Mouse (Mus musculus): ENCODE data around the gene Fanca. TPM values are rescaled to one million over a fixed set of nuclear protein-coding genes. Genes with fewer than 3 reads are reported as not detected.
"Not testable (repeated sequence)": the region's sequence is repeated elsewhere in the genome, so short reads cannot be mapped to it uniquely, and the experiment has no call there.

The Fanca gene
- total RNA-seq, 4 experiments from 2014 or later: not detected

DNA sequence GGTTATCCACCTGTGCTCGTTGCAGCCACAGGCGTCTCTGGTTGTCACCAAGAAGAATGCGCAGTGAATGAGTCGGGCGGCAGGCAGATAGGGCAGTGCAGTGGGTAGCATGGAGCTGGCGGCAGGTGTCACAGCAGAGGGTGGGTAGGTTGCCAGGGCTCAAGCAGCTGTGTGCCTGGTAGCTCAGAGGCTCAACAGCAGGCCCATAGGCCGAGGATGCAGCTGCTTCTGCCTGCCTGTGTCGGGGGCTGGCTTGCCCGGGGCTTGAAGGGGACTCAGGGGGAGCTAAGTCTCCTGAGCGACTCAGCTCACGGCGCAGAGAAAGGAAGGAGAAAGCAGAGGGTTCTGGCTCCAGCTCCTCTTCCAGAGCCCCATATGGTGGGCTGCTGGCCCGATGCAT is 85.1 kb downstream of the Fanca start:
- DNase-seq (ENCODE audit: low spot score in 2 of 2): no peak

DNA sequence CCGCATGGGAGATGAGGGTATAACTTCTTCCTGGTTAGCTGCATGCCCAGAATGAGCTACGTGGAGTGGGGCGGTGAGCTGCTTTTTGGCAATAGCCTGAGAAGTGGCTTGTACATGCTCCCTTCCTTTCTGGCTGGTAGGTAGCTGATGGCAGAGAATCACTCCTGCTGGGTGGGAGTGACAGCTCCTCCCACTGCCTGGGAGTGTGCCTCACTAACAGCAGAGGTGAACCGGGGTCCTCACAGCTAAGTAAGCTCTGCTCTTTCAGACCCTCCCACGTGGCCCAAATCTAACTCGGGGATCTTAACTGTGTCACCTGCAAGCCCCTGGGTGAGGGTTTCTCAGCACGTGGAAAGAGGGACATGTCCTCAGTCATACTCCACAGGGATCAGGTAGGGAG is 85.8 kb downstream of the Fanca start:
- DNase-seq (ENCODE audit: low spot score in 2 of 2): no peak

DNA sequence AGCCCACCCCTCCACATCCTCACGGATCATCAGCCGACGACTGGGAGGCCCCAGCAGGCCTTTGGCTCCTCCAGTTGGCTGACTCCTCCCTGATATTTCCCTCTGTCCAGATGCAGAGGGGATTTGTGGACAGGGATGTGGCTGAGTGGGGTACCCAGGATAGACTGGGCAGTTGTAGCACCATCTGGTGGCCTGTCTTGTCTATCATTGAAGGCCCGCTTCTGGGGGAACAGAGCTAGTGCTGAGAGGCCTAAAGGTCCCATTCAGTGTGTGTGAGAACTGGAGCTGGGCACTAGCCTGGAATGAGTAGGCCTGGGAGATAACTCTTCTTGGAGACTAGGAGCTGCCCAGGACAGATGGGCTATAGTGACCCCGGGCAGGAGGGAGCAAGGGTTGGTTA is 86.6 kb downstream of the Fanca start:
- no peak for DNase-seq (ENCODE audit: low spot score in 2 of 2)

DNA sequence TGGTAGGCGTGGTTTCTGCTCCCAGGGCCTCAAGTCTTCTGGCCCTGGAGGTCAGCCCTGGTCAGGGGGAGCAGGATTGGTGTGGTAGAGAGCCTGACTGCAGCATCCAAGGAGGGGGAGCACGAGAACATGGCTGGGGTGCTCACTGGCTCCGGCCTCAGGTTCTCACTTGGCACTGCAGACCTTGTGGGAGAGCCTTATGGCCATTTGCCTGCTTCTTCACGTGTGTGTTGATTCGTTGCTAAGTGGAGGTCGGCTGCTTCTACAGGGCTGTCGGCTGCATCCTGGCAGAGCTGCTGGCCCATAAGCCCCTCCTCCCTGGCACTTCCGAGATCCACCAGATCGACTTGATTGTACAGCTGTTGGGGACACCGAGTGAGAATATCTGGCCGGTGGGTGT is 88.0 kb downstream of the Fanca start:
- not testable (repeated sequence) for DNase-seq (ENCODE audit: low spot score in 2 of 2)

DNA sequence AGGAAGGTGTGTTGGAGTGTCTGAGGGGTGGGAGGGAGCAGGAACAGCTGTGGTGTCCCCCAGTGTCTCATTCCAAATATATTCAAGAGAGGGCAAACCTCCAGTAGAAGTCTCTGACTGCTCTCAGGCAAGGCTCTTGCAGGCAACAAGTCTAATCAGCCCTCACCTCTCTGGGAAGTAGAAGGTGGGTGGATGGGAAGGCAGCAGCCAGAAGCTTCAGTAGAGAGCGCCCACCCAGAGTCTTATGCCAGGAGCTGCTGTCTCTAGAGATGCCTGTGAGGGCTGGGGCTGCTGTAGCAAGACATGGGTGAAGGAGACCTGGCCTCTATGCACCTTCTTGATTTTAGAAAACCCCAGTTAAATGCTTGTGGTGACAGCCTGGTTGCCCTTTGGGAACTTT is 90.0 kb downstream of the Fanca start:
- DNase-seq (ENCODE audit: low spot score in 2 of 2): no peak

DNA sequence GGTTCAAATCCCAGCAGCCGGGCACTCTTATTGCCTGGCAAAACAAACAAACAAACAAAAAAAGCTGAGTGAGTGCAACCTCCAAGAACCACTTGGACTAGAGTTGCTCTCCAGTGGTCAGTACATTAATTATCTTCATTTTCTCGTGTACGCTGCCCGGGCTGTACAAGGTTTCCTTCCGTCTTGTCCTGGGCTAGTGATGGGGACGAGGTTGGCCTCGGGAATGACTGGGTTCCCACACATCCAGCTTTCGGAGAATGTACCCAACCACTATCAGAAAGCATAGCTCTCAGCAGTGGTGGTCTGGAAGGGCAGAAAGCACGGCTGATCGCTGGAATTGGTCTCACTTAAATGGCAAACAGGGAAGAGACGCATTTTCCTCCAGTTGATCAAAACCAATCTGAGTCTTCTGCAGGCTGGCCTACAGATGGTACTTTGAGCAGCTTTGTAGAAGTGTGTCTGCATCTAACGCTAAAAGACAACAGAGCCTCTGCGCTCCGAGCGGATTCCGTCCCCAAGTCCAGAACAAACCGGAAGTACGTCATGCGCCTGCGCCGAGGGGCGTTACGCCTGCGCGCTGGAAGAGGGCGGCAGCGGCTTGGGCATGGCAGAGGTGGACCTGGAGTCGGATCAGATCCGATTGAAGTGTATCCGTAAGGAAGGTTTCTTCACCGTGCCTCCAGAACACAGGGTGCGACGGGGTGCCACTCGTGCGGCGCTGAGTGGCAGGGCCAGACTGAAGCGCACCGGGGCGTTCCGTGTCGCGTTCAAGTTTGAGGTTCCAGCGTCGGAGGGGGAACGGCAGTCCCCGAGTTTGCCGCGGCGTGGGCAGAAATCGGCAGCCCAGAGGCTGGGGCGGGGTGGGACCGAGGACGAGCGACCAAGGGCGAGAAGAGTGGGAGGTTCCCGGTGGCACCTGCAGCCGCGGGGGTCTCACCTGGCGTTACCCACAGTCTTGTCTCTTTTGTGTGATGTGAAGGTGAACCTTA is 93.8 kb downstream of the Fanca start, which contains the start of gene Cdk10:
Cdk10 (plus strand) TSS at position 565 of the 989 bp plus-strand sequence.
- DNase-seq (ENCODE audit: low spot score in 2 of 2): peak; percentile 77 to 83

- no peak for DNase-seq (ENCODE audit: low spot score in 2 of 2)
These were observed 97.5 kb downstream of the Fanca start for GRCm38 (mm10) chr8:123220917-123221316.

Other genes starting within 250 kb of the Fanca start
- gene Rpl13, start 216.2 kb downstream of the Fanca start, total RNA-seq (2022): 100 to 1,000 TPM; 382 to 564 (median 462) TPM
- under 1 TPM in 1 of 4 experiments, not detected in 3; 0.24 TPM for gene Cpne7, start 201.2 kb downstream of the Fanca start, total RNA-seq (2022)
- 1 to 10 TPM in 2 of 4 experiments, under 1 TPM in 2; 0.58 to 2.9 (median 0.88) TPM for gene Sult5a1, start 160.3 kb downstream of the Fanca start, total RNA-seq (2022)
- gene Dpep1, start 132.3 kb downstream of the Fanca start, total RNA-seq (2022): 10 to 100 TPM in 2 of 4 experiments, 1 to 10 TPM in 2; 5.6 to 14.7 (median 9.7) TPM
- gene Chmp1a, start 105.8 kb downstream of the Fanca start, total RNA-seq (2022): 10 to 100 TPM; 51.5 to 60.8 (median 56.0) TPM
- gene Spata33, start 105.7 kb downstream of the Fanca start, total RNA-seq (2022): 1 to 10 TPM in 1 of 4 experiments, under 1 TPM in 3; 0.12 to 1.6 (median 0.58) TPM
- gene Cdk10, start 93.7 kb downstream of the Fanca start, total RNA-seq (2022): 10 to 100 TPM in 3 of 4 experiments, 1 to 10 TPM in 1; 9.7 to 14.3 (median 12.0) TPM
- 1 to 10 TPM in 3 of 4 experiments, under 1 TPM in 1; 0.97 to 1.8 (median 1.3) TPM for gene Spata2l, start 82.3 kb downstream of the Fanca start, total RNA-seq (2022)
- gene Zfp276, start 64.4 kb downstream of the Fanca start, total RNA-seq (2022): 1 to 10 TPM; 3.8 to 8.4 (median 5.4) TPM
- gene Vps9d1, start 64.2 kb downstream of the Fanca start, total RNA-seq (2022): 10 to 100 TPM; 13.7 to 22.6 (median 21.7) TPM
- gene Spire2, start 14.1 kb upstream of the Fanca start, total RNA-seq (2022): under 1 TPM in 3 of 4 experiments, not detected in 1; 0.16 to 0.22 (median 0.20) TPM
- 100 to 1,000 TPM; 125 to 155 (median 141) TPM for gene Tcf25, start 55.2 kb upstream of the Fanca start, total RNA-seq (2022)
- under 1 TPM in 1 of 4 experiments, not detected in 3; 0.08 TPM for gene Mc1r, start 88.5 kb upstream of the Fanca start, total RNA-seq (2022)
- gene Tubb3, start 92.8 kb upstream of the Fanca start, total RNA-seq (2022): under 1 TPM in 2 of 4 experiments, not detected in 2; 0.17 to 0.24 TPM
- 10 to 100 TPM; 36.9 to 47.1 (median 38.2) TPM for gene Def8, start 105.0 kb upstream of the Fanca start, total RNA-seq (2022)
- gene Afg3l1, start 159.3 kb upstream of the Fanca start, total RNA-seq (2022): 10 to 100 TPM; 45.0 to 48.8 (median 47.8) TPM
- gene Dbndd1, start 196.9 kb upstream of the Fanca start, total RNA-seq (2022): not detected
- 1 to 10 TPM; 2.3 to 5.4 (median 3.3) TPM for gene Gas8, start 200.3 kb upstream of the Fanca start, total RNA-seq (2022)

All from gastrocnemius, adult 8-10 months (tissue).